Mouse (Mus musculus) adrenal gland, postnatal 36 days (tissue): ENCODE results near the gene Gm7970. TPM values are rescaled to one million over a fixed set of nuclear protein-coding genes. Genes with fewer than 3 reads are reported as not detected.
"Not testable (repeated sequence)": the region's sequence is repeated elsewhere in the genome, so short reads cannot be mapped to it uniquely, and the experiment has no call there.

ENCODE experiments used
- DNase-seq, 2 experiments: peaks; one replicate each; pipeline ENCODE4 v3.0.0; 2021; ENCODE audit warnings: mixed read lengths in 1 of 2
- long read RNA-seq, 2 experiments: library from polyadenylated mRNA; stranded (forward); transcript quantifications; one replicate each; pipeline ENCODE4 v2.0.0; 2021; ENCODE audit warnings: borderline sequencing depth in 2 of 2
- total RNA-seq, 2 experiments: library from RNA; stranded (reverse); gene quantifications; 2 replicates each; pipeline ENCODE4 v1.2.3; 2021

The Gm7970 gene
- total RNA-seq: not detected
- long read RNA-seq, experiment 1: 0 reads
- long read RNA-seq, experiment 2: 0 reads

DNA sequence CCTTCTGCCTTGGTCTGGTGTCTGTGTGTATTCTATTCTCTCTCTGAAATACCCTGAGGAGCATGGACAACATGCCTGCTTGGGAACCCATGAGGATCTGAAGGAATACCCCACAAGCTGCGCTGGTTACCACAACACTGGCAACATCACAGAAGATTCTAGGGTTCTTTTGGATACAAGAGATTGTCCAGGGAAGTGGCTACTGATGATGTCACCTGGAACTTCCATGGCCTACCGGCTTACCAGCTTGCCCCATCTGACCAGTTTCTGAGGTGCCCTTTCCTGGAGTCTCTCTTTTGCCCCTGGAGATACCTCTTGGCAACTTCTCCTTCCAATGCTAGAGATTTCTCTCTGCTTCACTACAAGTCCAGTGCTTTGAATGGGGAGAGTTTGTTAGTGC, at the start of gene Gm7970:
TSS of gene Gm7970 (minus strand) at position 101 of the 400 bp plus-strand sequence.
- not testable (repeated sequence) for DNase-seq

- DNase-seq: not testable (repeated sequence)
Measured at GRCm38 (mm10) chr14:41600935-41601334, 45.6 kb upstream of the Gm7970 start.

DNA sequence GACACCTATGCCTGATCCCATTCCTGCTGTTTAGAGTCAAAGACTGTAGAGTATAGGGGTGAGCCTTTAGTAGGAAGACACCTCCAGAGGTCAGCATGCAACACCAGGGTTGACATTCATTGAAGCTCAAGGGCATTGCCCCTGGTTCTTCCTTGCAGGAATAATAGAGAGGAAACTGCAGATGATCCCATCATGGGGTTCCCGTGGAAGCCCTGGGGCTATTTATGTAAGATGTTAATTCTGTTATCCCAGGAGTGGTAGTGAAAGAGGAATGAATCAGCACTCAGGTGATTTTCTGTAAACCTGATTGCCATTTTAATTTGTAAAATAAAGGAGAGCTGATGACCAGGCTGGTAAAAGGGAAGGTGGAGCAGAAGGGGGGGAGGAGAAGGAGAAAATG, 31.0 kb upstream of the Gm7970 start:
- DNase-seq: not testable (repeated sequence)

- DNase-seq: not testable (repeated sequence)
Measured at GRCm38 (mm10) chr14:41572911-41573310, 17.5 kb upstream of the Gm7970 start, which contains the start of gene 1700049E17Rik2. Gene 1700049E17Rik2 (plus strand): TSS chr14:41573211.

DNA sequence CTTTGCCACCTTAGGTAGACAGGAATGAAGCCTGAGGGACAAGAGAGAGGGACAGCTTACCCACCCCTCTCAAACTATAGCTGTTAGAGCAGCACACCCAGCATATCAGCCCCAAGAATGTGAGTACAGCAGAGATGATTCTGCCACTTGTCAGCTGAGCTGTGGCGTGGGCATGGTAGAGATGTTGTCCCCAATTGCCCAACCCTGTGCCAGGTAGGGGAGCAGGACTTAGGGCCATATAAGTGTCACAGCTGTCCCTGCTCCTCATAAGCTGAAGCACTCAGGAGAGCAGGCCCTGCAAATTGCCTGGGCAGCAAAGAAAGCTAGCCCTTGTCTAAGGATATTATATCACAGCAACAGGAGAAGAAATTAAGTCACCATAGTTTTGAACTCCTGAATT, 30.7 kb downstream of the Gm7970 start:
- DNase-seq: not testable (repeated sequence)

GRCm38 (mm10) chr14:41520683-41521082, 34.7 kb downstream of the Gm7970 start:
- DNase-seq: peak in 1 of 2 experiments; percentile 1

Other genes starting within 250 kb of the Gm7970 start
- not detected for gene Gm5798, start 207.0 kb downstream of the Gm7970 start, total RNA-seq
- not detected for gene Gm7945, start 169.2 kb downstream of the Gm7970 start, total RNA-seq
- not detected for gene Gm6482, start 147.3 kb downstream of the Gm7970 start, total RNA-seq
- gene Gm7954, start 102.1 kb downstream of the Gm7970 start, total RNA-seq: not detected
- not detected for gene Gm3486, start 66.1 kb downstream of the Gm7970 start, total RNA-seq
- not detected for gene 1700049E17Rik2, start 17.6 kb upstream of the Gm7970 start, total RNA-seq
- gene Gm3072, start 69.0 kb upstream of the Gm7970 start, total RNA-seq: not detected
- gene Gm3676, start 90.9 kb upstream of the Gm7970 start, total RNA-seq: not detected
- not detected for gene Gm8068, start 146.3 kb upstream of the Gm7970 start, total RNA-seq
- not detected for gene Gm7929, start 195.0 kb upstream of the Gm7970 start, total RNA-seq
- gene Gm47189, start 216.9 kb upstream of the Gm7970 start, total RNA-seq: not detected